Mouse (Mus musculus): ENCODE measurements around the gene Gm30302.
A peak's percentile ranks its signal among the peaks of the same experiment; 100 is the strongest.

The Gm30302 gene

DNA sequence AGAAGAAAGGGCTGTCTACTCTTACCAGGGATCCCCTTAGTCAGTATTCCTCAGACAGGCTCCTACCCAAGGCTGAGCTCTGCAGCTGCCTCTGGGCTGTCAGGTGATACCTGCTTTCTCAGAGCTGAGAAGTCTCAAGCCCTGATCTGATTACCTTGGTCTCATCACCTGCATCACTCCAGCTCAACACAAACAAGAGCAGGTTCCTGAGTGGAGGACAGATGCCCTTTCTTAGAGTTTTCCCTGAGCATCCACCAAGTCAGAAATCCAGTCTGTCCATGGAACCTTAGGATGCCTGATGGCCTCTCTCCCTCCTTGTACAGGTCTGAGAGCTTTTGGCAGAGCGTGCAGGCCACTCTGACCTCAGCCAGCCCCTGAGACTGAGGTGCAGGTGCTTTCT lies at the start of gene Gm30302:
Gene Gm30302 (minus strand): TSS at position 101 of the 400 bp plus-strand sequence.
- Histone ChIP-seq H3K4me1 (replicated peaks; ENCODE audit: low read depth, low read length) (no peaks in the 10 kb centered on the region), H3K27me3 (ENCODE audit: insufficient read depth, low read length) (no peaks in the 10 kb centered on the region), H3K9me3 (ENCODE audit: low read length) (peaks cover 40% of the 10 kb centered on the region), H3K36me3 (ENCODE audit: insufficient read depth, low read length) (no peaks in the 10 kb centered on the region), H3K4me3 (replicated peaks; ENCODE audit: low read length) (0 out of 2 replicates have a peak within 1 kb of the TSS, but pooled peaks have one; percentile 1)
- no peak for TF ChIP-seq NANOG (IDR thresholded peaks at IDR 0.05; ENCODE audit: borderline replicate concordance, low read length)
- TF ChIP-seq CTCF (conservative IDR thresholded peaks at IDR 0.05; ENCODE audit: low read length), result no peak
- TF ChIP-seq POU5F1 (IDR thresholded peaks at IDR 0.05; ENCODE audit: borderline replicate concordance, low read length), result no peak

DNA sequence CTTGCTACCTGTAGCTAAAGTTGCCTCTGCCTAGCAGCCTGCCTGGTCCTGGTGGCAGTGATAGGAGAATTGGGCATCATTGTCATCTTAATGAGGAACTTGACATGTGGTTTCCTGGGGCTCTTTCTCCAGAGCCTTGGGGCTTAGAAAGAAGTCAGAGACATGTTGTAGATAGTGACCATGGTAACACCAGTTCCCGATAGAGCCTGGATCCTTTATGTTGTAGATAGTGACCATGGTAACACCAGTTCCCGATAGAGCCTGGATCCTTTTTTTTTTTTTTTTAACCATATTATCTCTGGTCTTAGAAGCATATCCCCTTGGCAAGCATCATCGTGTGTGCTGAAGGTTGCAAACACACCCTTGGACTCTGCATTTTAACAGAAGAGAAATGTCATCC lies 48.0 kb upstream of the Gm30302 start:
- TF ChIP-seq NANOG (IDR thresholded peaks at IDR 0.05; ENCODE audit: borderline replicate concordance, low read length) (no peak), POU5F1 (IDR thresholded peaks at IDR 0.05; ENCODE audit: borderline replicate concordance, low read length) (no peak), CTCF (conservative IDR thresholded peaks at IDR 0.05; ENCODE audit: low read length) (no peak)
- no peaks in the 10 kb centered on the region for H3K27me3 ChIP-seq (ENCODE audit: insufficient read depth, low read length)

GRCm38 (mm10) chr13:49846141-49846540 lies 47.3 kb upstream of the Gm30302 start:
- Histone ChIP-seq H3K4me3 (replicated peaks; ENCODE audit: low read length) (no peak overlapping the region), H3K27me3 (ENCODE audit: insufficient read depth, low read length) (no peaks in the 10 kb centered on the region), H3K9me3 (ENCODE audit: low read length) (no peaks in the 10 kb centered on the region; the same call in 1 of the 2 replicates), H3K4me1 (replicated peaks; ENCODE audit: low read depth, low read length) (no peaks in the 10 kb centered on the region), H3K36me3 (ENCODE audit: insufficient read depth, low read length) (no peaks in the 10 kb centered on the region)
- TF ChIP-seq CTCF (conservative IDR thresholded peaks at IDR 0.05; ENCODE audit: low read length), result no peak
- no peak for TF ChIP-seq POU5F1 (IDR thresholded peaks at IDR 0.05; ENCODE audit: borderline replicate concordance, low read length)
- no peak for TF ChIP-seq NANOG (IDR thresholded peaks at IDR 0.05; ENCODE audit: borderline replicate concordance, low read length)

More for the DNA sequence above, 48.0 kb upstream of the Gm30302 start:
- H3K9me3 ChIP-seq (ENCODE audit: low read length), result no peaks in the 10 kb centered on the region
- H3K4me3 ChIP-seq (replicated peaks; ENCODE audit: low read length), result no peak overlapping the region
- no peaks in the 10 kb centered on the region for H3K4me1 ChIP-seq (replicated peaks; ENCODE audit: low read depth, low read length)
- H3K36me3 ChIP-seq (ENCODE audit: insufficient read depth, low read length), result no peaks in the 10 kb centered on the region

DNA sequence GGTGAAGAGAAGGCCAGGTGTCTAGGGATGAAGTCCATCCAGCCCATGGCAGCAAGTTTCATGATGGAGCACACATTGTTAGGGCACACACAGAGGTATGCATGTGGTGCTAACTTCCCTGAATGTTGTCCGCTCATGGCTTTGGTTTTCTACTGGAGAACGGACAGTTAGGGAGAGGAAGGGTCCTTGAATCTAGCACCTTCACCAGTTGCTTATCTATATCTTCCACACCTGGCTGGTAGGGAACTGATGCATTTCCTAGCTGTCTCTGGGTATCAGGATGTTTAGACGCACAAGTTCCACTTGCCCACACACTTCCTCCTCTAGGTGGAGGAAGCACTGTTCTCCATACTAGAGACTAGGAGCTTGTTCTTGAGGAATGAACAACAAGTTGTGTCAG lies 46.9 kb upstream of the Gm30302 start:
- TF ChIP-seq POU5F1 (IDR thresholded peaks at IDR 0.05; ENCODE audit: borderline replicate concordance, low read length), result no peak
- no peak for TF ChIP-seq CTCF (conservative IDR thresholded peaks at IDR 0.05; ENCODE audit: low read length)
- no peak for TF ChIP-seq NANOG (IDR thresholded peaks at IDR 0.05; ENCODE audit: borderline replicate concordance, low read length)
- Histone ChIP-seq H3K9me3 (ENCODE audit: low read length) (no peaks in the 10 kb centered on the region; the same call in 1 of the 2 replicates), H3K27me3 (ENCODE audit: insufficient read depth, low read length) (no peaks in the 10 kb centered on the region), H3K36me3 (ENCODE audit: insufficient read depth, low read length) (no peaks in the 10 kb centered on the region), H3K4me3 (replicated peaks; ENCODE audit: low read length) (no peak overlapping the region), H3K4me1 (replicated peaks; ENCODE audit: low read depth, low read length) (no peaks in the 10 kb centered on the region)

DNA sequence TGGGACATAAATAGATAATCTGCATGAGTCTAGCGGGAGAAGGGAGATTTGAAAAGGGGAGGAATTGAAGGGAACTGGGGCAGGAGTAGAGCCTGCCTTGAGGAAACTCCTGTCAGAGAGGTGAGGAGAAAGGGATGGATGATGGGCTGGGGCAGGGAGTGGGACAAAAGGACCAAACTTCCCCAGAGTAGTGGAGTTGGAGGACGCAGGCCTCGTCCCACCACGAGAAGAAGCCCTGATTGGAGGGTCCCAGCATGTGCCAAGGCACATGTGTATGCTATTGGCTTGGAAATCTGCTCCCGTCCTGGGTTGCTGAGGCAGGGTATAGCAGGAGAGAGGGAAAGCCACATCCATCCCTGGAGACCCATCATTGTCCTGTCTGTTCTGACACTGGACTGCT lies 45.3 kb upstream of the Gm30302 start:
- TF ChIP-seq POU5F1 (IDR thresholded peaks at IDR 0.05; ENCODE audit: borderline replicate concordance, low read length), result no peak
- TF ChIP-seq NANOG (IDR thresholded peaks at IDR 0.05; ENCODE audit: borderline replicate concordance, low read length), result no peak
- TF ChIP-seq CTCF (conservative IDR thresholded peaks at IDR 0.05; ENCODE audit: low read length), result no peak
- Histone ChIP-seq H3K9me3 (ENCODE audit: low read length) (no peaks in the 10 kb centered on the region; the same call in 1 of the 2 replicates), H3K27me3 (ENCODE audit: insufficient read depth, low read length) (no peaks in the 10 kb centered on the region), H3K4me1 (replicated peaks; ENCODE audit: low read depth, low read length) (no peaks in the 10 kb centered on the region), H3K4me3 (replicated peaks; ENCODE audit: low read length) (no peak overlapping the region), H3K36me3 (ENCODE audit: insufficient read depth, low read length) (no peaks in the 10 kb centered on the region)

DNA sequence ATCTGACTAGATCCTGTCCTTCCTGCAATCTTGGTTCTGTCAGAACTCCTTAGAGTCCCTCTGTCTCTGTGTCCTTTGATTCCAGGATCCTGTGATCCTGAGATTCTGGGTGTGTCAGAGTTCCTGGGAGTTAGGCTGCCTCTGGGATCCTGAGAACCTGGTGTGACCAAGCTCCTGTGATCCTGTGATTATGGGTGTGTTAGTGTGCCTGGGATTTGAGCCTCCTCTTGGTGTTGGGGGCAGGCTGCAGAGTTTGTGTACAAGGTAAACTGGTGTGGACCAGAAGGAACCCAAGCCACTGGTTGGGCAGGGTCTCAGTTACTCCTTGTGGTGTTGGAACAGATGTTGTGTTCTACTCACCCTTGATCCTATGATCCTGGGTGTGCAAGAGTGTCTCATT lies 42.4 kb upstream of the Gm30302 start:
- TF ChIP-seq NANOG (IDR thresholded peaks at IDR 0.05; ENCODE audit: borderline replicate concordance, low read length) (no peak), POU5F1 (IDR thresholded peaks at IDR 0.05; ENCODE audit: borderline replicate concordance, low read length) (no peak), CTCF (conservative IDR thresholded peaks at IDR 0.05; ENCODE audit: low read length) (no peak)
- no peaks in the 10 kb centered on the region for H3K4me1 ChIP-seq (replicated peaks; ENCODE audit: low read depth, low read length)
- no peaks in the 10 kb centered on the region for H3K36me3 ChIP-seq (ENCODE audit: insufficient read depth, low read length)
- no peaks in the 10 kb centered on the region for H3K27me3 ChIP-seq (ENCODE audit: insufficient read depth, low read length)
- no peak overlapping the region for H3K4me3 ChIP-seq (replicated peaks; ENCODE audit: low read length)
- H3K9me3 ChIP-seq (ENCODE audit: low read length), result no peaks in the 10 kb centered on the region; the same call in 1 of the 2 replicates

- TF ChIP-seq CTCF (conservative IDR thresholded peaks at IDR 0.05; ENCODE audit: low read length), result no peak
- no peak for TF ChIP-seq POU5F1 (IDR thresholded peaks at IDR 0.05; ENCODE audit: borderline replicate concordance, low read length)
- no peak for TF ChIP-seq NANOG (IDR thresholded peaks at IDR 0.05; ENCODE audit: borderline replicate concordance, low read length)
- Histone ChIP-seq H3K27me3 (ENCODE audit: insufficient read depth, low read length) (no peaks in the 10 kb centered on the region), H3K36me3 (ENCODE audit: insufficient read depth, low read length) (no peaks in the 10 kb centered on the region), H3K9me3 (ENCODE audit: low read length) (no peaks in the 10 kb centered on the region), H3K4me1 (replicated peaks; ENCODE audit: low read depth, low read length) (no peaks in the 10 kb centered on the region), H3K4me3 (replicated peaks; ENCODE audit: low read length) (no peak overlapping the region)
Observed at GRCm38 (mm10) chr13:49830355-49830754, 31.6 kb upstream of the Gm30302 start.

DNA sequence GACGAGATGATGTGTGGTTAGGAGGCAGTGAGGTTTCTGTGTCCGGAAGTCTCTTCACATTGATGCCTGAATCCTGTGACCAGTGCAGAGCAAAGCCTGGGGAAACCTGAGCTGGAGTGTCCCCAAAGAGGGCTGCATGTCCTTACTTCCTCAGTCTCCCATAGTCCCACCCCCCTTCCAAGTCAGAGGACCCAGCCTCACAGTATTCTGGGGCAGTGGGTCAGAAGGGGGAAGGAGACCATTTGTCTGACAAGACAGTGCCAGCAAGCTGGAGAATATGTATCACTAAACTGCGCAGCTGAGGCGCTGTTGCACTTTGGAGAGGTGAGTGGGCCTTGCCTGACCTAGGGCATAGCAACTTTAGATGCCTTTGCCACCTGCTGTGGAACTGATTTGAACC lies 26.5 kb upstream of the Gm30302 start:
- Histone ChIP-seq H3K4me3 (replicated peaks; ENCODE audit: low read length) (no peak overlapping the region), H3K9me3 (ENCODE audit: low read length) (no peaks in the 10 kb centered on the region), H3K4me1 (replicated peaks; ENCODE audit: low read depth, low read length) (no peaks in the 10 kb centered on the region), H3K36me3 (ENCODE audit: insufficient read depth, low read length) (no peaks in the 10 kb centered on the region), H3K27me3 (ENCODE audit: insufficient read depth, low read length) (no peaks in the 10 kb centered on the region)
- TF ChIP-seq NANOG (IDR thresholded peaks at IDR 0.05; ENCODE audit: borderline replicate concordance, low read length) (no peak), CTCF (conservative IDR thresholded peaks at IDR 0.05; ENCODE audit: low read length) (no peak), POU5F1 (IDR thresholded peaks at IDR 0.05; ENCODE audit: borderline replicate concordance, low read length) (no peak)

DNA sequence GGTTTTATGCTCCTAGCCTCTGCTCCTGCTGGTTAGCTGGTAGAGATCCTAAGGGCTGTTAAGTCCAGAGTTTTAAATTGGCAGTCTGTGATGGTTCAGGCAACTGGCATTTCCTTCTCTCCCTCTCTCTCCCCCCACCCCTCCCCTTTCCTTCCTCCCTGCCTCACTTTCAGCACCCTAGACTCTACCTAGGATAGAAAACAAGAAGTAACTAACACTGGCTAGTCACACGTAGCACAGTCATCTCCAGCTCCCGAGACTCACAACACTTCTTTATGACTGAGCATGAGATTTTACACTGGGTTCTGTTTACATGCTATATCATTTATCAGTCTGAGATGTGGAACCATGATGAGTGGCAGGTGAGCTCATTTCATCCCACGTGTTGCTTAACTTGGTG lies 16.2 kb upstream of the Gm30302 start:
- Histone ChIP-seq H3K36me3 (ENCODE audit: insufficient read depth, low read length) (no peaks in the 10 kb centered on the region), H3K4me3 (replicated peaks; ENCODE audit: low read length) (no peak overlapping the region), H3K27me3 (ENCODE audit: insufficient read depth, low read length) (no peaks in the 10 kb centered on the region), H3K9me3 (ENCODE audit: low read length) (peaks cover 25% of the 10 kb centered on the region), H3K4me1 (replicated peaks; ENCODE audit: low read depth, low read length) (no peaks in the 10 kb centered on the region)
- no peak for TF ChIP-seq NANOG (IDR thresholded peaks at IDR 0.05; ENCODE audit: borderline replicate concordance, low read length)
- TF ChIP-seq CTCF (conservative IDR thresholded peaks at IDR 0.05; ENCODE audit: low read length), result no peak
- TF ChIP-seq POU5F1 (IDR thresholded peaks at IDR 0.05; ENCODE audit: borderline replicate concordance, low read length), result no peak

All from E14TG2a.4 (cell line).